Mouse (Mus musculus): ENCODE data around the gene Hint1. TPM values are rescaled to one million over a fixed set of nuclear protein-coding genes. Genes with fewer than 3 reads are reported as not detected.

Hint1 gene
- total and polyA plus RNA-seq, 3 experiments, result 529 to 2,790 (median 567) TPM

DNA sequence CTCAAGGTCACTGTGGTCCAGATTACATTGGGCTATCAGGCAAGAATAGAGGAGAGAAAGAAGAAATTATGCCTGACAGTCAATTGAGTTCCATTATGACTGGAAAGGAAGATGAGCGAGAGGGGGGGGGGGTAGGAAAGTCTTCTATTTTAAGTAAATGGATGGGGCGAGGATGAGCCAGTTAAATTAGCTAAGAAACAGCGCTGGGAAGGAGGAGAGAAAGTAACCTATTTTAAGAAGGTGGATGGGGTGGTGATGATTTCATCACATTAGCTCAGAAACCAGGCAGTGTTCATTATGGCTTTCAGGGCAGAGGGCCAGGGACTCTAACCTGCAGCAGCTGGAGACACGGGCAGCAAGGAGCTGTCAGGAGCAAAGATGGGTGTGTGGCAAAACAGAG is 42.7 kb upstream of the Hint1 start:
- DNase-seq (ENCODE audit: low read depth, low spot score), result no peak
- Histone ChIP-seq H3K4me3 (ENCODE audit: control insufficient read depth in 1 of 2, insufficient read depth in 1 of 2, low read depth in 2 of 2, low read length in 2 of 2) (no peak overlapping the region), H3K27me3 (ENCODE audit: control insufficient read depth in 1 of 2, insufficient read depth in 2 of 2, low read length in 2 of 2) (no peaks in the 10 kb centered on the region)

DNA sequence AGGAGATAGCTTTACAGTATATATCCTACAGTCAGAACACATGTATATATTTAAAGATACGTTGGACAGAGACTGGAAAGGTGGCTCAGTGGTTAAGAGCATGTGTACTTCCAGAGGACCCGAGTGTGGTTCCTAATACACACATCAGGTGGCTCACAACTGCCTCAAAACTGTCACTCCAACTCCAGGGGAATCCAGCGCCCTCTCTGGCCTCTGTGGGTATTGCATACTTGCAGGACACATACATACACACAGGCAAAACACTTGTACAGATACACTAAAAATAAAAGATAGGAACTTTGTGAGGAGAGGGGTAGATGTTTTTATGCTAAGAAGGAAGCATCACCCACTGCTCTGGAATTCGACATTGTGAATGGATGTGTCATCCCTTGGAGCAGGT is 40.4 kb upstream of the Hint1 start:
- no peaks in the 10 kb centered on the region for H3K36me3 ChIP-seq (ENCODE audit: control insufficient read depth in 1 of 2, insufficient read depth in 2 of 2, low read length in 2 of 2)
- no peak overlapping the region for H3K27ac ChIP-seq (ENCODE audit: control insufficient read depth, low read depth, low read length)
- H3K4me1 ChIP-seq (ENCODE audit: control insufficient read depth in 1 of 2, insufficient read depth in 2 of 2, low read length in 2 of 2), result no peaks in the 10 kb centered on the region
- no peaks in the 10 kb centered on the region for H3K27me3 ChIP-seq (ENCODE audit: control insufficient read depth in 1 of 2, insufficient read depth in 2 of 2, low read length in 2 of 2)
- H3K9me3 ChIP-seq (replicated peaks; ENCODE audit: insufficient read depth, low read length), result no peaks in the 10 kb centered on the region
- H3K9ac ChIP-seq (ENCODE audit: control insufficient read depth, low read depth, low read length, poor library complexity, severe bottlenecking), result no peak overlapping the region
- no peak for DNase-seq (ENCODE audit: low read depth, low spot score)
- no peak overlapping the region for H3K4me3 ChIP-seq (ENCODE audit: control insufficient read depth in 1 of 2, insufficient read depth in 1 of 2, low read depth in 2 of 2, low read length in 2 of 2)
- no peak for TF ChIP-seq E2F4 (IDR thresholded peaks at IDR 0.05; ENCODE audit: borderline replicate concordance, low read depth, low read length)
- TF ChIP-seq MAX (IDR thresholded peaks at IDR 0.05; ENCODE audit: low read length), result 0 out of 2 replicates have a peak, but pooled peaks have one; percentile 15
- peak; percentile 37 to 45 (median 37) for TF ChIP-seq CTCF (IDR thresholded peaks at IDR 0.05 in 2 of 3, conservative IDR thresholded peaks at IDR 0.05 in 1 of 3; ENCODE audit: control insufficient read depth in 1 of 3, insufficient read depth in 1 of 3, low read depth in 2 of 3, low read length in 3 of 3, poor library complexity in 1 of 3, severe bottlenecking in 1 of 3)
- no peak for TF ChIP-seq TAL1 (IDR thresholded peaks at IDR 0.05; ENCODE audit: low read length)
- no peaks in the 10 kb centered on the region for H3K79me2 ChIP-seq (ENCODE audit: control insufficient read depth, insufficient read depth, low read length, poor library complexity)

More for the DNA sequence above, 42.7 kb upstream of the Hint1 start:
- no peaks in the 10 kb centered on the region for H3K79me2 ChIP-seq (ENCODE audit: control insufficient read depth, insufficient read depth, low read length, poor library complexity)
- TF ChIP-seq GABPA (IDR thresholded peaks at IDR 0.05; ENCODE audit: low read depth, low read length), result no peak
- TF ChIP-seq USF2 (IDR thresholded peaks at IDR 0.05; ENCODE audit: borderline replicate concordance in 1 of 2, insufficient read depth in 1 of 2, low read depth in 1 of 2, low read length in 2 of 2), result no peak
- TF ChIP-seq MXI1 (IDR thresholded peaks at IDR 0.05; ENCODE audit: low read depth, low read length), result no peak
- TF ChIP-seq CHD1 (IDR thresholded peaks at IDR 0.05; ENCODE audit: low read depth, low read length), result no peak
- no peak for TF ChIP-seq MAFK (IDR thresholded peaks at IDR 0.05; ENCODE audit: borderline replicate concordance, low read depth, low read length)
- no peak for TF ChIP-seq MYB (IDR thresholded peaks at IDR 0.05; ENCODE audit: low read depth, low read length)
- no peak for TF ChIP-seq SMC3 (IDR thresholded peaks at IDR 0.05; ENCODE audit: low read depth, low read length)
- TF ChIP-seq POLR2AphosphoS2 (IDR thresholded peaks at IDR 0.05; ENCODE audit: low read length), result no peak
- no peak for TF ChIP-seq ZKSCAN1 (IDR thresholded peaks at IDR 0.05; ENCODE audit: low read depth, low read length)
- H3K9ac ChIP-seq (ENCODE audit: control insufficient read depth, low read depth, low read length, poor library complexity, severe bottlenecking), result no peak overlapping the region
- no peaks in the 10 kb centered on the region for H3K4me1 ChIP-seq (ENCODE audit: control insufficient read depth in 1 of 2, insufficient read depth in 2 of 2, low read length in 2 of 2)
- H3K27ac ChIP-seq (ENCODE audit: control insufficient read depth, low read depth, low read length), result no peak overlapping the region
- H3K36me3 ChIP-seq (ENCODE audit: control insufficient read depth in 1 of 2, insufficient read depth in 2 of 2, low read length in 2 of 2), result no peaks in the 10 kb centered on the region
- H3K9me3 ChIP-seq (replicated peaks; ENCODE audit: insufficient read depth, low read length), result no peaks in the 10 kb centered on the region

GRCm38 (mm10) chr11:54826819-54827218 is 39.4 kb upstream of the Hint1 start:
- no peaks in the 10 kb centered on the region for H3K27me3 ChIP-seq (ENCODE audit: control insufficient read depth in 1 of 2, insufficient read depth in 2 of 2, low read length in 2 of 2)
- H3K9me3 ChIP-seq (replicated peaks; ENCODE audit: insufficient read depth, low read length), result no peaks in the 10 kb centered on the region
- peaks cover 0 to 6% of the 10 kb centered on the region in 2 experiments; a peak in 1 of 4 replicates for H3K4me1 ChIP-seq (ENCODE audit: control insufficient read depth in 1 of 2, insufficient read depth in 2 of 2, low read length in 2 of 2)
- H3K4me3 ChIP-seq (ENCODE audit: control insufficient read depth in 1 of 2, insufficient read depth in 1 of 2, low read depth in 2 of 2, low read length in 2 of 2), result no peak overlapping the region
- no peak for DNase-seq (ENCODE audit: low read depth, low spot score)
- H3K9ac ChIP-seq (ENCODE audit: control insufficient read depth, low read depth, low read length, poor library complexity, severe bottlenecking), result no peak overlapping the region
- H3K36me3 ChIP-seq (ENCODE audit: control insufficient read depth in 1 of 2, insufficient read depth in 2 of 2, low read length in 2 of 2), result no peaks in the 10 kb centered on the region; a peak in 1 of 4 replicates
- H3K27ac ChIP-seq (ENCODE audit: control insufficient read depth, low read depth, low read length), result no peak overlapping the region
- H3K79me2 ChIP-seq (ENCODE audit: control insufficient read depth, insufficient read depth, low read length, poor library complexity), result no peaks in the 10 kb centered on the region
- TF ChIP-seq CHD1 (IDR thresholded peaks at IDR 0.05; ENCODE audit: low read depth, low read length) (no peak), RCOR1 (IDR thresholded peaks at IDR 0.05; ENCODE audit: low read depth, low read length) (no peak), NRF1 (IDR thresholded peaks at IDR 0.05; ENCODE audit: insufficient read depth, low read depth, low read length, poor library complexity, severe bottlenecking) (no peak), HCFC1 (IDR thresholded peaks at IDR 0.05; ENCODE audit: low read depth, low read length) (no peak), CTCF (IDR thresholded peaks at IDR 0.05 in 2 of 3, conservative IDR thresholded peaks at IDR 0.05 in 1 of 3; ENCODE audit: control insufficient read depth in 1 of 3, insufficient read depth in 1 of 3, low read depth in 2 of 3, low read length in 3 of 3, poor library complexity in 1 of 3, severe bottlenecking in 1 of 3) (no peak), CHD2 (IDR thresholded peaks at IDR 0.05; ENCODE audit: low read length) (no peak), MXI1 (IDR thresholded peaks at IDR 0.05; ENCODE audit: low read depth, low read length) (no peak), ZKSCAN1 (IDR thresholded peaks at IDR 0.05; ENCODE audit: low read depth, low read length) (no peak), USF1 (IDR thresholded peaks at IDR 0.05; ENCODE audit: low read depth, low read length) (no peak), ZMIZ1 (IDR thresholded peaks at IDR 0.05; ENCODE audit: low read depth, low read length) (no peak), EP300 (IDR thresholded peaks at IDR 0.05; ENCODE audit: low read depth in 1 of 2, low read length in 2 of 2) (no peak), E2F4 (IDR thresholded peaks at IDR 0.05; ENCODE audit: borderline replicate concordance, low read depth, low read length) (no peak), TAL1 (IDR thresholded peaks at IDR 0.05; ENCODE audit: low read length) (no peak), MAX (IDR thresholded peaks at IDR 0.05; ENCODE audit: low read length) (no peak), UBTF (IDR thresholded peaks at IDR 0.05; ENCODE audit: borderline replicate concordance, insufficient read depth, low read depth, low read length) (no peak), JUND (IDR thresholded peaks at IDR 0.05; ENCODE audit: low read depth, low read length) (no peak), SIN3A (IDR thresholded peaks at IDR 0.05; ENCODE audit: low read length) (no peak), TCF12 (IDR thresholded peaks at IDR 0.05; ENCODE audit: low read depth, low read length) (no peak), BHLHE40 (IDR thresholded peaks at IDR 0.05; ENCODE audit: borderline replicate concordance, low read depth, low read length) (no peak)

All from MEL (cell line).